Mouse (Mus musculus) hindbrain, embryonic 14.5 days (tissue): ENCODE measurements around the gene Olfr340. TPM values are rescaled to one million over a fixed set of nuclear protein-coding genes. Genes with fewer than 3 reads are reported as not detected.
"Not testable (repeated sequence)": the region's sequence is repeated elsewhere in the genome, so short reads cannot be mapped to it uniquely, and the experiment has no call there.

ENCODE experiments used
- ATAC-seq: fragments of 200-750 bp; cut with Nextera tagmentation; 2 replicates; pipeline ENCODE4 v1.8.0; 2017; ENCODE audit warnings: moderate number of reproducible peaks, mild to moderate bottlenecking, moderate TSS enrichment, moderate library complexity; ENCODE audit not compliant: low FRiP score
- DNase-seq: peaks from one replicate; pipeline ENCODE4 v3.0.0-alpha.2; 2015; ENCODE audit warnings: low spot score
- H3K27ac ChIP-seq: fragments of 300-500 bp; sonication (generic); 2 replicates; pipeline ENCODE4 v1.5.1; 2014; ENCODE audit warnings: mild to moderate bottlenecking, moderate library complexity
- H3K27me3 ChIP-seq: fragments of 300-500 bp; sonication (generic); 2 replicates; pipeline ENCODE4 v1.6.1; 2014; ENCODE audit warnings: mild to moderate bottlenecking, low read length, mixed read lengths; ENCODE audit not compliant: control insufficient read depth, insufficient read depth
- H3K36me3 ChIP-seq: fragments of 300-500 bp; sonication (generic); replicated peaks from 2 replicates; pipeline ENCODE4 v1.6.1; 2014; ENCODE audit not compliant: control insufficient read depth, insufficient read depth
- H3K4me1 ChIP-seq: fragments of 300-500 bp; sonication (generic); replicated peaks from 2 replicates; pipeline ENCODE4 v1.6.1; 2014; ENCODE audit warnings: antibody characterized with exemption, low read length, mixed read lengths; ENCODE audit not compliant: control insufficient read depth, insufficient read depth
- H3K4me2 ChIP-seq: fragments of 300-500 bp; sonication (generic); replicated peaks from 2 replicates; pipeline ENCODE4 v1.6.1; 2014; ENCODE audit warnings: mild to moderate bottlenecking, moderate library complexity
- H3K4me3 ChIP-seq: fragments of 300-500 bp; sonication (generic); replicated peaks from 2 replicates; pipeline ENCODE4 v1.5.1; 2014; ENCODE audit warnings: mild to moderate bottlenecking, low read length
- H3K9ac ChIP-seq: fragments of 300-500 bp; sonication (generic); 2 replicates; pipeline ENCODE4 v1.6.1; 2014
- H3K9me3 ChIP-seq: fragments of 300-500 bp; sonication (generic); 2 replicates; pipeline ENCODE4 v1.6.1; 2016; ENCODE audit warnings: low read length; ENCODE audit not compliant: control insufficient read depth
- WGBS: fragments of 180-500 bp; shearing (Covaris S2); extraction: QIAGEN DNeasy Blood & Tissue Kit; methylation state at CpG from one replicate; pipeline ENCODE4 v1.1.7; 2014; 5-methylcytosine and 5-hydroxymethylcytosine counted together
- polyA plus RNA-seq: library from polyadenylated mRNA; unstranded; fragments of >200 nt; fragmentation: Nextera tagmentation; extraction: Ambion mirVana; gene quantifications from 2 replicates; pipeline ENCODE4 v1.2.1, GENCODE M21; 2014

The Olfr340 gene
- not detected in 2 replicates for polyA plus RNA-seq

DNA sequence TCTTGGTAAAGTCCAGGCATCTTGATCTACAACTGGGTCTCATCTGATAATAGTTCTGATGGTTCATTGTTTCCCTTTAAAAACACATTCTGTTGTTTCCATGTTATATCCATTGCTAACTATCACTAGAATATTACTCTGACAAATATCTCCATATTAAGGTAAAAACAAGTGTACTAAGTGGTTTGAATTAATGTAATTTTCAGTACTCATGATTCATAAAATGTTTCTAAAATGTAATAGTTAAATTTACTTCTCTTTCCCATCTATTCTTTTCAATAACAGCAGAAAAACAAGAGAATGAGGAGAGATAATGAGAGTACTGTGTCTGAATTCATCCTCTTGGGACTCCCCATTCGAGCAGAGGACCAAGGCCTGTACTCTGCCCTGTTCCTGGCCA lies at the start of gene Olfr340:
TSS of gene Olfr340 (plus strand) at position 301 of the 400 bp plus-strand sequence.
- Histone ChIP-seq H3K27ac (no peak within 1 kb of the TSS), H3K4me3 (no peak within 1 kb of the TSS), H3K4me1 (no peaks in the 10 kb centered on the region), H3K9ac (no peak within 1 kb of the TSS), H3K27me3 (no peaks in the 10 kb centered on the region), H3K36me3 (no peaks in the 10 kb centered on the region), H3K9me3 (0 out of 2 replicates have a peak, but pooled peaks cover 15% of the 10 kb centered on the region), H3K4me2 (no peak within 1 kb of the TSS)
- WGBS, result 52% methylated on average over 1 of the region's 1 CpGs
- ATAC-seq (no peak), DNase-seq (no peak)

DNA sequence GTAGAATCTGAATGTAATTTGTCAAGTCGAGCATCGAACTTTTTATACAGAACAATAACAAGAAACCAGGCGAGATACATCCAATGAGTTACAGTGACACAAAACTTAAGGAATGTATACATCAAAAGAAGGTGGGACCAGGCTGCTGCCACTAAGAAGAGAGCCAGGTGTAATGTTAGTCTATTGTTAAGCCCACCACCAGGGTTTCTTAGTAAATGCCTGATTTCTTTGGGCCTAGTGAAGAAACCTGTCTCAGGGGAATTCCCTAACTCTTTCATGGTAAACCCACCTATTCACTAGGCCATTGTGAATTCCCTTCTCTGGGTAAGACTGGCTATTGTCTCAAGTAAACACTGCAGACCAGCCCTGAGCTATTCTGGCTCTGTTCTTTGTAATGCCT lies 37.2 kb upstream of the Olfr340 start:
- not testable (repeated sequence) for H3K36me3 ChIP-seq, DNase-seq, ATAC-seq, H3K4me2 ChIP-seq, H3K4me1 ChIP-seq, H3K27ac ChIP-seq, H3K27me3 ChIP-seq, H3K9ac ChIP-seq, H3K4me3 ChIP-seq
- peaks cover 15% of the 10 kb centered on the region; the same call in 1 of the 2 replicates for H3K9me3 ChIP-seq
- WGBS, result 96% methylated on average over 3 of the region's 3 CpGs

DNA sequence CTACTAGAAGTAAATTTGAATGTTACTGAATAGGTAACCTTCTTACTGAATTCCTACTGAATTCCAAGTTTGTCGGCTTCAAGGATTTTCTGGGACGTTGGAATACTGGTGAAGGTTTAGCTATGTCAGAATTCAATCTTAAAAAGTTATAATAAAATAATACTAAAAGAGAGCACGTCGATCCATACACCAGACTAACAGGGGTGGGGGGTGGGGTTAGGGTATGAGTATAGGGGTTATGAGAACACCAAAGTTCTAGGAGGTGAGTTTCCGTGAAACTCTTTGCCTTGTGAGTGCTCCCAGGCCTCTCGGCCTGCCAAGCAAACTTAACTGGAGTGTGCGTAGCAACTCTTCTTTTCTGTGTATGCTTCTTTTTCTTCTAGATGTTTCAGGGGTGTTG lies 36.8 kb upstream of the Olfr340 start:
- not testable (repeated sequence) for H3K36me3 ChIP-seq, H3K27me3 ChIP-seq, H3K4me2 ChIP-seq, DNase-seq, H3K4me3 ChIP-seq, H3K9ac ChIP-seq, ATAC-seq, H3K27ac ChIP-seq, H3K4me1 ChIP-seq
- WGBS, result 83% methylated on average over 7 of the region's 7 CpGs
- H3K9me3 ChIP-seq, result peaks cover 15% of the 10 kb centered on the region; the same call in 1 of the 2 replicates

DNA sequence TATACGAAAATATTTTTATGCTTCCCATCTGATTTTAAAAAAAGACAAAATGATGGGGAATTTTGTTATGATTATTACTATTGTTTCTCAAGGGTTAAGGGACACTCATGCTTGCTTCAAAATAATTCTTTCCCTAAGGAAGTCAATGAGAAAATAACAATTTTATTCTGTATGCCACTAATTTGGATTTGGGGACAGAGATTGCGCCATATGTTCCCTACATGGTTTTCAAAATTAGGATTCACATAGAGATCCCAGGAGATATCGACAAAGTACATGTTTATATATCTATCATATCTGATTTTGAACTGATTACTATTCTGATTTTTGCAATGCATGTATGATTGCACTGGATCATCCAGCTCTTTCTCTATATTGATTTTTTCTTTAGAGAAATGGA lies 33.7 kb upstream of the Olfr340 start, which contains the start of gene Olfr339:
TSS of gene Olfr339 (plus strand) at position 301 of the 400 bp plus-strand sequence.
- Histone ChIP-seq H3K4me3 (no peak within 1 kb of the TSS), H3K4me1 (no peaks in the 10 kb centered on the region), H3K9ac (no peak within 1 kb of the TSS), H3K4me2 (no peak within 1 kb of the TSS), H3K27ac (no peak within 1 kb of the TSS), H3K9me3 (peaks cover 15% of the 10 kb centered on the region; the same call in 1 of the 2 replicates), H3K36me3 (no peaks in the 10 kb centered on the region), H3K27me3 (no peaks in the 10 kb centered on the region)
- 82% methylated on average over 3 of the region's 3 CpGs for WGBS
- ATAC-seq (no peak), DNase-seq (no peak)

DNA sequence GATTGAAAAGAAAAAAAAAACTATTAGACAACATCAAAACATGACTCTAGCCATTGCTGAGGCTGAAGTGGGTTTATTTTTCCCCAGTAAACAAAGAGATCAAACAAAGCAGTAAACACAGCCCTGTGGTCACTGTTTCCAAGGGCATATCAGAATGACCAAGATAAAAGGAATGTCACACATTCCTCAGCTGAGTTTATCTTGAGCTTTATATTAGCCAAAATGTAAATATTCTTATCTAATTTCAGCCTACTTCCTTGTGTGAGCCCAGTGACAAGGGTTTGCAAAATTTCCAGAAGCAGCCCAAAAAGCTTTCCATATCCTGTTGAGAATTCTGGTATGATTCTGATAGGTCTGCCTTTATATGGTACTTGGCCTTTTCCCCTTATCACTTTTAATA lies 21.2 kb downstream of the Olfr340 start:
- Histone ChIP-seq H3K4me2 (no peak overlapping the region), H3K27ac (no peak overlapping the region), H3K27me3 (no peaks in the 10 kb centered on the region), H3K9ac (no peak overlapping the region), H3K9me3 (peaks cover 25% of the 10 kb centered on the region; the same call in 1 of the 2 replicates), H3K36me3 (no peaks in the 10 kb centered on the region), H3K4me3 (no peak overlapping the region), H3K4me1 (no peaks in the 10 kb centered on the region)
- ATAC-seq, result no peak
- DNase-seq, result no peak

DNA sequence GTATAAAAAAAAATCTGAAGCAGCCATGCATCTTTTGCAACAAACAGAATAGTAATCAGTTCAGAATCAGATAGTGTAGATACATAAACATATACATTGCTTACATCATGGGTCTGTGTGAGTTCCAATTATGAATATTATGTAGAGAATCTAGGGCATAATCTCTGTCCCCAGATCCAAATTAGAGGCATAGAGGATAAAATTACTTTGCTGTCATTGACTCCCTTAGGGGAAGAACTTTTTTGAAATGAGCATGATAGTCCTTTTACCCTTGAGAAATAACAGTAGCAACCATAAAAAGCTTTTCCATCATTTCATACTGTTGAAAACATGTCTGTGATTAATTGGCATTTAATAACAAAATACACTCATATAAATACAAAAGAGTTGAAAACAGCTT lies 30.0 kb downstream of the Olfr340 start, which contains the start of gene Olfr341:
TSS of gene Olfr341 (minus strand) at position 101 of the 400 bp plus-strand sequence.
- Histone ChIP-seq H3K9me3 (peaks cover 29% of the 10 kb centered on the region), H3K4me3 (no peak within 1 kb of the TSS)
- DNase-seq, result no peak

More for the DNA sequence above, 30.0 kb downstream of the Olfr340 start, which contains the start of gene Olfr341:
- Histone ChIP-seq H3K4me1 (no peaks in the 10 kb centered on the region), H3K4me2 (no peak within 1 kb of the TSS), H3K27me3 (no peaks in the 10 kb centered on the region), H3K9ac (no peak within 1 kb of the TSS), H3K36me3 (no peaks in the 10 kb centered on the region), H3K27ac (no peak within 1 kb of the TSS)
- no peak for ATAC-seq

Other genes starting within 250 kb of the Olfr340 start
- 6.5 and 7.6 TPM in 2 replicates for gene Ptgs1, start 222.2 kb upstream of the Olfr340 start, polyA plus RNA-seq
- not detected in 2 replicates for gene Olfr338, start 79.1 kb upstream of the Olfr340 start, polyA plus RNA-seq
- gene Olfr339, start 33.6 kb upstream of the Olfr340 start, polyA plus RNA-seq, result not detected in 2 replicates
- gene Olfr341, start 29.9 kb downstream of the Olfr340 start, polyA plus RNA-seq, result not detected in 2 replicates
- gene Olfr342, start 72.4 kb downstream of the Olfr340 start, polyA plus RNA-seq, result not detected in 2 replicates
- gene Olfr344, start 114.1 kb downstream of the Olfr340 start, polyA plus RNA-seq, result not detected in 2 replicates
- not detected in 2 replicates for gene Olfr345, start 187.5 kb downstream of the Olfr340 start, polyA plus RNA-seq
- not detected in 2 replicates for gene Olfr346, start 233.2 kb downstream of the Olfr340 start, polyA plus RNA-seq